8 mouse cellular contexts compared by ENCODE assay signal in genomic region chr12:51691845-51692632, GRCm38 (mm10). TPM values are rescaled to one million over a fixed set of nuclear protein-coding genes. Genes with fewer than 3 reads are reported as not detected.
A peak's percentile ranks its signal among the peaks of the same experiment; 100 is the strongest.
DNase-seq lines count a peak whose midpoint lies in the region; ATAC-seq and TF ChIP-seq lines count a peak whose summit lies in the region.

Strn3 (minus strand) TSS chr12:51691897.

- DNase-seq in gastrocnemius, adult 8-10 months (ENCODE audit: low spot score in 2 of 2): peak; percentile 95 to 98
- DNase-seq in hindlimb bud, embryonic 11.5 days (ENCODE audit: extremely low spot score, low read depth, low spot score): peak; percentile 80
- DNase-seq in left cerebral cortex, adult 8-10 months (ENCODE audit: low spot score in 2 of 2): peak; percentile 83 to 97
- DNase-seq in right cerebral cortex, postnatal 10 days (ENCODE audit: low spot score in 2 of 2): peak; percentile 98
- peak; percentile 90 for DNase-seq in urinary bladder, postnatal 25 days (ENCODE audit: low spot score)

- TF ChIP-seq POLR2A in cortical plate, adult 2 months (IDR thresholded peaks at IDR 0.05; ENCODE audit: extremely low read depth, insufficient read depth, low read length): peak; percentile 59; the same call in 1 of the 2 replicates

- peak within 1 kb of the TSS; percentile 100 for H3K27ac ChIP-seq in cortical plate, adult 2 months (ENCODE audit: insufficient read depth, low read length)

- no peaks in the 10 kb centered on the region for H3K9me3 ChIP-seq in megakaryocyte, embryonic 14.5 days

- no peaks in the 10 kb centered on the region for H3K27me3 ChIP-seq in megakaryocyte, embryonic 14.5 days (replicated peaks)

- no peaks in the 10 kb centered on the region for H3K36me3 ChIP-seq in megakaryocyte, embryonic 14.5 days (replicated peaks; ENCODE audit: low read length)

- ATAC-seq in activated CD4-positive, CD25-positive, alpha-beta regulatory T cell, adult 4 months: peak; percentile 83

- H3K4me3 ChIP-seq in cortical plate, adult 2 months (ENCODE audit: insufficient read depth, low read length): peak within 1 kb of the TSS; percentile 58
- H3K4me3 ChIP-seq in megakaryocyte, embryonic 14.5 days (replicated peaks): peak within 1 kb of the TSS; percentile 99

- no peaks in the 10 kb centered on the region for H3K4me1 ChIP-seq in cortical plate, adult 2 months (ENCODE audit: control insufficient read depth, insufficient read depth, low read length)
- peaks cover 59% of the 10 kb centered on the region for H3K4me1 ChIP-seq in megakaryocyte, embryonic 14.5 days

- TF ChIP-seq CTCF in cortical plate, adult 2 months (IDR thresholded peaks at IDR 0.05; ENCODE audit: extremely low read depth, insufficient read depth, low read length): no peak

RNA-seq across cellular contexts. Expression of gene Strn3, which starts in this region (rescaled TPM):
- polyA plus RNA-seq in activated CD4-positive, CD25-positive, alpha-beta regulatory T cell, adult 4 months (2017; shearing (Covaris generic)): 10 to 100 TPM; 15.6 to 23.2 TPM
- 56.0 and 59.0 TPM in 2 replicates for polyA plus RNA-seq in cortical plate, adult 2 months (2012; rRNA removed)
- total RNA-seq in gastrocnemius, adult 8-10 months (2022): 100 to 1,000 TPM; 152 to 162 (median 156) TPM
- 10 to 100 TPM; 83.8 to 90.6 (median 86.9) TPM for total RNA-seq in left cerebral cortex, adult 8-10 months (2022)
- polyA plus RNA-seq in megakaryocyte, embryonic 14.5 days (2012; ENCODE audit: insufficient read depth, low replicate concordance): 3.8 and 8.8 TPM in 2 replicates

Comparison
In these comparisons a context has a peak if more than half of its experiments do, and no peak if none do; other contexts are left out.
1. Peak in every context shown above with its lines: DNase-seq, ATAC-seq, H3K4me3 ChIP-seq and H3K27ac ChIP-seq.